Mouse (Mus musculus) spleen, adult 2 months (tissue): ENCODE measurements around the gene Grip1.

Experiments used
- CTCF ChIP-seq: fragments of 200-500 bp; IDR thresholded peaks from 2 replicates; pipeline ENCODE4 v1.5.1; 2011; ENCODE audit warnings: mild to moderate bottlenecking, inconsistent platforms; ENCODE audit not compliant: insufficient read depth, insufficient read length, insufficient replicate concordance; ENCODE audit errors: extremely low read depth
- POLR2A ChIP-seq: fragments of 200-500 bp; IDR thresholded peaks from 2 replicates; pipeline ENCODE4 v1.6.1; 2011; ENCODE audit warnings: low read depth, low read length, inconsistent platforms

- TF ChIP-seq CTCF (no peak), POLR2A (no peak)
These were observed 376.8 kb downstream of the Grip1 start for GRCm38 (mm10) chr10:119830388-119830956.
